Mouse (Mus musculus) c-Kit-positive CD71-positive TER-119-negative erythroid progenitor cells, embryonic 14.5 days (primary cell): ENCODE measurements around the gene Iglon5.

Source experiments
- DNase-seq: peaks from one replicate; pipeline ENCODE4 v3.0.0-alpha.2; 2013; ENCODE audit warnings: low read depth

The Iglon5 gene

DNA sequence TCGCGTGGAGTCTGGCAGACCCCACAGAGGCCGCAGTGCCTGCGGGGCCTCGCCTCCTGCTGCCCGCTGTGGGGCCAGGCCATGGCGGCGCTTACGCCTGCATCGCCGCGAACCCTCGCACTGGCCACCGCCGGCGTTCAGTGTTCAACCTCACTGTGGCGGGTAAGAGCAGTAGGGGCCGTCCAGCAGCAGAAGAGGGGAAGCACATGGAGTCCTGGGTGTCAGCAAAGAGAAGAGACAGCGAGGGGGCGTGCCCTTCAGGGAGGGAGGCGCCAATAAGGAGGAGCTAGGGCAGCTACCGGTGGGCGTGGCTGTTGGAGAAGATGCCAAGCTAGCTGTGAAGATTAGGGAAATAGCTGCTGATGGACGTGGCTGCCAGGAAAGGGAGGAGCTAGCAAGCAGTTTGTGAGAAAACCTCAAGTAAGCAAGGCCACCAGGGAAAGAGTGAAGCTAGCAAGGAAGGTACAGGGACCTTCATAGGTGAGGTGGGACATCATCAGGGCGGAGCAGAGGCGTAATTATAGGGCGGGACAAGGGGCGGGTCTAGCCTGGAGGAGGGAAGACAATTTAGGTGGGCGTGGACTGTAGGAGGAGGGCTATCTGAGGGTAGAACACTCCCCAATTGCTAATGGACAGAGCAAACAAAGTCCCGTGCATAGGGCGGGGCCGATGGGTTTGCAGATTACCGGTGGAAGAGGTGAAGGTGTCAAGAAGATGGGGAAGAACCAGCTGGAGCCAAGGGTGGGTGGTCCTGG lies 24.4 kb downstream of the Iglon5 start:
- DNase-seq: peak; percentile 92

- DNase-seq: no peak
Observed at GRCm38 (mm10) chr7:43464864-43465343, 25.0 kb downstream of the Iglon5 start.

DNA sequence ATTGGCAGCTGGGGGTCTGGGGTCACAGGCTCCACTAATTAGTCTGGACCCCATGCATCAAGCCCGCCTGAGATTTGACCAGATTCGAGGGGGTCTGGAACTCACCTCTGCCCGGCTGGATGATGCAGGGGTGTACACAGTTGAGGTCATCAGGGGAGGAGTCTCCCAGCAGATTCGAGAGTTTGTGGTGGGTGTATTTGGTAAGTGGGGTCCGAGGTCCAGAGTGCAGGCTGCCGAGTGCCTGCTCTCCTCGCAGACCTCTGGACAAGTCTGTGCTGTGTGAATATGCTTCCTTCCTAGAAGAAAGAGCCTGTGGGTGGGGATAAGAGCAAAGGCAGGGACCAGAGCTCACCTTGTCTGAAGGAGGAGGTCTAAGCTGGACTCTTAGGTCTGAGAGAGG lies 25.9 kb downstream of the Iglon5 start:
- no peak for DNase-seq

GRCm38 (mm10) chr7:43462851-43463250 lies 27.0 kb downstream of the Iglon5 start, which contains the start of gene Vsig10l:
Gene Vsig10l (plus strand): TSS chr7:43463151.
- DNase-seq: no peak

GRCm38 (mm10) chr7:43454371-43454770 lies 35.5 kb downstream of the Iglon5 start:
- no peak for DNase-seq

- DNase-seq: no peak
Observed at GRCm38 (mm10) chr7:43453599-43454355, 36.1 kb downstream of the Iglon5 start.

GRCm38 (mm10) chr7:43452609-43453008 lies 37.3 kb downstream of the Iglon5 start:
- DNase-seq: peak; percentile 38

- no peak for DNase-seq
Observed at GRCm38 (mm10) chr7:43451726-43452125, 38.1 kb downstream of the Iglon5 start.

- no peak for DNase-seq
Observed at GRCm38 (mm10) chr7:43449811-43450210, 40.1 kb downstream of the Iglon5 start.

DNA sequence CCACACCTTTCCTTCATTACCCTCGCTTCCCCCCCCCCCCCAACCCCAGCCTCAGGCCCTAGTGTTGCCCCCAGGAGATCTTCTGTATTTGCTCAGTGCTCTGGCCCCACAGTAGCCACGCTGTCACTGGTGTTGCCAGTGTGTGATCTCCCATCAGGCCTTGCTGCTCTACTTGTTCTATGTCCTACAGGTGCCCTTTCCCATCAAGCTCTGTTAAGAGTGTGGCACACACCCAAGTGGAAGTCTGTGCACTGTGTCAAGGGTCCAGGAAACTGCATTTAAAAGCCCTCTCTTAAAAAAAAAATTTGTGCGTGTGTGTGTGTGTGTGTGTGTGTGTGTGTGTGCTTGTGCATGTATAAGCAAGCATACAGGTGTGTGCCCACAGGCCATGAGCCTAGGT lies 41.6 kb downstream of the Iglon5 start:
- DNase-seq: no peak

DNA sequence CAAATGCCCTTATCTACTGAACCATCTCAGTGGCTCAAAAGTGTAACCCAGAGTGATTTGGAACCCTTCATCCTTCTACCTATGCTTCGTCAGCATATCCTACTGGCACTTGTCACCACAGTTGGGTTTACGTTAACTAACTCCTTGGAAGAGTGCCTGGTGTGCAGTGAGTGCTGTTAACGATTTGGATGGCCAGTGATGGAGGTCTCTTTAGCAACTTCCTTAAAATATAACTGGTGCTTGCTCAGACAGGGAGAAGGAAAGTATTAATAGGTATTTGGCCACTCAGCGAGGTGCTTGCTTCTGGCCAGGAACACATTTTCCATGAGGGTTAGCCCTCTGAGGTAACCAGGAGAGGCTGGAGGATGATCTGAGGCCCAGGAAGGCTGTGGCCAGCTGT lies 42.1 kb downstream of the Iglon5 start:
- no peak for DNase-seq

- DNase-seq: peak; percentile 90
Observed at GRCm38 (mm10) chr7:43443917-43444293, 46.0 kb downstream of the Iglon5 start, which contains the start of the genes Etfb and Gm45233. Gene Etfb (plus strand): TSS chr7:43444083. Gene Gm45233 (plus strand): TSS chr7:43444128.

- peak; percentile 49 for DNase-seq
Observed at GRCm38 (mm10) chr7:43443126-43443916, 46.6 kb downstream of the Iglon5 start.

GRCm38 (mm10) chr7:43442684-43443083 lies 47.2 kb downstream of the Iglon5 start:
- no peak for DNase-seq

DNA sequence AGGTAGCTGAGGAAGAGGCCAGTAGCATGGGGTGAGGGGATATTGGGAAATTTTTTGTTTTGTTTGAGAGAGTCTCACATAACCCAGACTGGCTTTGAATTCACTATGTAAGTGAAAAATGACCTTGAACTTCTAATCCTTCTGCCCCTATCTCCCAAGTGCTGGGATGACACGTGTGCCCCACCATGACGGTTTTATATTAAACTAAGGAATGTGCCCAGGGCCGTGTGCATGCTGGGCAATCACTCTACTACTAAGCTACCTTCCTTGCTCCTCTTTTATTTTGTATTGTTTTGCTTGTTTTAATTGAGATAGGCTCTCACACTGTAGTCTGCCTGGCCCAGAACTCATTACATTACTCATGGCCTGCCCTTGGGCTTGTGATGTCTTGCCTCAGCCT lies 48.8 kb downstream of the Iglon5 start:
- no peak for DNase-seq

DNA sequence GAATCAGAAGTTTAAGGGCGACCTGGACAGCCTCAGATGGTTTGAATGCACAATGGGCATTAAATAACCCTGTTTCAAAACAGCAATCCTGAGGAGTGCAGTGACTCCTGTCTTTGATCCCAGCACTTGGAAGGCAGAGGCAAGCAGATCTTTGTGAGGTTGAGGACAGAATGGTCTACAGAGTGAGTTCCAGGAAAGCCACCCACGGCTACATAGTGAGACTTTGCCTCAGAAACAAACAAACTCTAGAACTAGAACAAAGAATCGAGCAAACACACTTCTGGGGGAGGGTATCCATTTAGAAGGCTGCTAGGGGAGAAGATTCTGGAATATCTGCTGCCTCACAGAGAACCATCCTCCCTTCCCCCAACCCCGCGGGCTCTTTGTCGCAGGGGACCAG lies 49.4 kb downstream of the Iglon5 start, which contains the start of gene Cldnd2:
Cldnd2 (plus strand) TSS at position 301 of the 400 bp plus-strand sequence.
- no peak for DNase-seq

DNA sequence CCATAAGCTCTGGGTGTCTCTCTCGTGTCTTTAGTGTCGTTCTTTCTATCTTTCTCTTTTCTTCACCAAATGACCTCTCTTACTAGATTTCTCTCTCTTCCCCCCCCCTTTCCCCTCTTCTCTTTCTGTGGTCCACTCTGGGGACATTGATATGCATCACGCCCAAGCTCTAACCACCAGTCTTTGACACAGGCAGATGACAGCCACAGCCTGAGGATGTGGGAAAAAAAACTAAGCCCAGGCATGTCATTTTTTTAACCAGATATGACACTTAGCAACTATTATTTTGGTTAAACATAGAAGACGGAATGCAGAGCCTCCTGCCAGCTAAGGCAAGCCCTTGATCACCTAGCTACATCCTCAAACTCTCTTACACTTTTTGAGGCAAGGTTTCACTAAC lies 51.3 kb downstream of the Iglon5 start:
- DNase-seq: no peak

- no peak for DNase-seq
Observed at GRCm38 (mm10) chr7:43436341-43437255, 53.3 kb downstream of the Iglon5 start, which contains the start of gene Nkg7. Gene Nkg7 (plus strand): TSS chr7:43437073.

DNA sequence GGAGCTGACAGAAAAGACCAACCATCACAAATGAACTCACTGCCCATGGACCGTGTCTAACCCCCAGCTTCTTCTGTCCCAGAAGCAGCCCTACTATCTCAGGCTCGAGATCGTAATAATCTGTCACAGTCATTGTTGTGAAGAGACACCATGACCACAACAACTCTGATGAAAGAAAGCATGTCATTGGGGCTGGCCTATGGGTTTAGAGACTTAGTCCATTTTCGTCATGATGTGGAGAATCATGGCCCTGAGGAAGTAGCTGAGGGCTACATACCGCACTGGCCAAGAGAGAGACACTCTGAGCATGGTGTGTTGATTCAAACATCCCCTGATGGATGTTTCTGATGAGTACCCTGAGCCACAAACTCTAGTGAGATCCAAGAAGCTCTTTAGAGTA lies 55.2 kb downstream of the Iglon5 start:
- DNase-seq: no peak

GRCm38 (mm10) chr7:43432891-43433290 lies 57.0 kb downstream of the Iglon5 start:
- DNase-seq: no peak

- no peak for DNase-seq
Observed at GRCm38 (mm10) chr7:43429500-43429899, 60.4 kb downstream of the Iglon5 start.
